Mouse (Mus musculus) R1 (cell line): ENCODE measurements around the gene Zfp324.
A peak's percentile ranks its signal among the peaks of the same experiment; 100 is the strongest.

ENCODE experiments used
- DNase-seq: peaks from one replicate; pipeline ENCODE4 v3.0.0-alpha.2; 2018; ENCODE audit warnings: low read depth, low spot score

Gene Zfp324

GRCm38 (mm10) chr7:13009143-13010004, 43.7 kb downstream of the Zfp324 start:
- DNase-seq = peak; percentile 100

GRCm38 (mm10) chr7:13010005-13010908, 44.6 kb downstream of the Zfp324 start, which contains the start of gene Zbtb45:
Zbtb45 (minus strand) TSS chr7:13010034.
- peak; percentile 98 for DNase-seq

GRCm38 (mm10) chr7:13013671-13014070, 48.0 kb downstream of the Zfp324 start:
- no peak for DNase-seq

GRCm38 (mm10) chr7:13014275-13014839, 48.7 kb downstream of the Zfp324 start:
- peak; percentile 100 for DNase-seq

- no peak for DNase-seq
These were observed 49.6 kb downstream of the Zfp324 start for GRCm38 (mm10) chr7:13015217-13015616.

- peak; percentile 99 for DNase-seq
These were observed 57.3 kb downstream of the Zfp324 start for GRCm38 (mm10) chr7:13022773-13023535.
